Mouse (Mus musculus): Measurements from ENCODE around the gene Fen1. TPM values are rescaled to one million over a fixed set of nuclear protein-coding genes. Genes with fewer than 3 reads are reported as not detected.
A peak's percentile ranks its signal among the peaks of the same experiment; 100 is the strongest.

The Fen1 gene
- polyA plus RNA-seq, 1 experiment from 2014 or later = 24.2 TPM

- Histone ChIP-seq H3K9me3 (ENCODE audit: control insufficient read depth, low read length) (no peaks in the 10 kb centered on the region), H3K4me1 (replicated peaks; ENCODE audit: control insufficient read depth, insufficient read depth, low read length) (peaks cover 36% of the 10 kb centered on the region), H3K36me3 (replicated peaks; ENCODE audit: control insufficient read depth, insufficient read depth) (peaks cover 67% of the 10 kb centered on the region), H3K27me3 (ENCODE audit: control insufficient read depth, insufficient read depth, low read length) (no peaks in the 10 kb centered on the region), H3K27ac (no peak overlapping the region), H3K4me3 (replicated peaks; ENCODE audit: low read length) (no peak overlapping the region), H3K9ac (no peak overlapping the region), H3K4me2 (replicated peaks) (no peak overlapping the region)
- DNase-seq (ENCODE audit: low spot score) = no peak
- 94% methylated on average over 8 of the region's 8 CpGs for WGBS
- no peak for ATAC-seq (ENCODE audit: low FRiP score)
These were observed 17.4 kb downstream of the Fen1 start for GRCm38 (mm10) chr19:10186569-10186968.

- H3K36me3 ChIP-seq (replicated peaks; ENCODE audit: control insufficient read depth, insufficient read depth) = peaks cover 60% of the 10 kb centered on the region
These were observed 18.1 kb downstream of the Fen1 start for GRCm38 (mm10) chr19:10185876-10186275.

GRCm38 (mm10) chr19:10184096-10184495, 19.9 kb downstream of the Fen1 start:
- H3K36me3 ChIP-seq (replicated peaks; ENCODE audit: control insufficient read depth, insufficient read depth) = peaks cover 42% of the 10 kb centered on the region
- peak overlapping the region; percentile 80 for H3K4me3 ChIP-seq (replicated peaks; ENCODE audit: low read length)
- H3K27me3 ChIP-seq (ENCODE audit: control insufficient read depth, insufficient read depth, low read length) = no peaks in the 10 kb centered on the region
- DNase-seq (ENCODE audit: low spot score) (peak; percentile 52), ATAC-seq (ENCODE audit: low FRiP score) (no peak)
- H3K27ac ChIP-seq = peak overlapping the region; percentile 97
- WGBS = 3% methylated on average over 12 of the region's 12 CpGs
- H3K9ac ChIP-seq = peak overlapping the region; percentile 96
- peaks cover 36% of the 10 kb centered on the region for H3K4me1 ChIP-seq (replicated peaks; ENCODE audit: control insufficient read depth, insufficient read depth, low read length)
- H3K4me2 ChIP-seq (replicated peaks) = peak overlapping the region; percentile 83
- H3K9me3 ChIP-seq (ENCODE audit: control insufficient read depth, low read length) = no peaks in the 10 kb centered on the region

More at GRCm38 (mm10) chr19:10185876-10186275, 18.1 kb downstream of the Fen1 start:
- 93% methylated on average over 3 of the region's 3 CpGs for WGBS
- Histone ChIP-seq H3K4me3 (replicated peaks; ENCODE audit: low read length) (no peak overlapping the region), H3K4me2 (replicated peaks) (peak overlapping the region; percentile 83; the same call in 1 of the 2 replicates), H3K27ac (no peak overlapping the region), H3K27me3 (ENCODE audit: control insufficient read depth, insufficient read depth, low read length) (no peaks in the 10 kb centered on the region), H3K9ac (no peak overlapping the region), H3K9me3 (ENCODE audit: control insufficient read depth, low read length) (no peaks in the 10 kb centered on the region), H3K4me1 (replicated peaks; ENCODE audit: control insufficient read depth, insufficient read depth, low read length) (peaks cover 36% of the 10 kb centered on the region)
- DNase-seq (ENCODE audit: low spot score) (no peak), ATAC-seq (ENCODE audit: low FRiP score) (no peak)

- peak; percentile 78 for DNase-seq (ENCODE audit: low spot score)
- Histone ChIP-seq H3K27ac (peak overlapping the region; percentile 97), H3K36me3 (replicated peaks; ENCODE audit: control insufficient read depth, insufficient read depth) (peaks cover 35% of the 10 kb centered on the region), H3K9me3 (ENCODE audit: control insufficient read depth, low read length) (no peaks in the 10 kb centered on the region), H3K27me3 (ENCODE audit: control insufficient read depth, insufficient read depth, low read length) (no peaks in the 10 kb centered on the region), H3K9ac (peak overlapping the region; percentile 96), H3K4me1 (replicated peaks; ENCODE audit: control insufficient read depth, insufficient read depth, low read length) (peaks cover 36% of the 10 kb centered on the region), H3K4me2 (replicated peaks) (peak overlapping the region; percentile 83), H3K4me3 (replicated peaks; ENCODE audit: low read length) (peak overlapping the region; percentile 80)
- ATAC-seq (ENCODE audit: low FRiP score) = peak; percentile 73
- 2% methylated on average over 35 of the region's 35 CpGs for WGBS
These were observed 20.5 kb downstream of the Fen1 start for GRCm38 (mm10) chr19:10183299-10183983.

- H3K27me3 ChIP-seq (ENCODE audit: control insufficient read depth, insufficient read depth, low read length) = no peaks in the 10 kb centered on the region
- H3K4me3 ChIP-seq (replicated peaks; ENCODE audit: low read length) = peak within 1 kb of the TSS; percentile 80
- H3K36me3 ChIP-seq (replicated peaks; ENCODE audit: control insufficient read depth, insufficient read depth) = peaks cover 29% of the 10 kb centered on the region
- no peaks in the 10 kb centered on the region for H3K9me3 ChIP-seq (ENCODE audit: control insufficient read depth, low read length)
- peak within 1 kb of the TSS; percentile 97 for H3K27ac ChIP-seq
- peaks cover 32% of the 10 kb centered on the region for H3K4me1 ChIP-seq (replicated peaks; ENCODE audit: control insufficient read depth, insufficient read depth, low read length)
- under 1% methylated on average over 64 of the region's 70 CpGs for WGBS
- DNase-seq (ENCODE audit: low spot score) (peak; percentile 97), ATAC-seq (ENCODE audit: low FRiP score) (peak; percentile 95)
- H3K9ac ChIP-seq = peak within 1 kb of the TSS; percentile 96
- H3K4me2 ChIP-seq (replicated peaks) = peak within 1 kb of the TSS; percentile 83
These were observed 21.2 kb downstream of the Fen1 start, which contains the start of gene Fads1 for GRCm38 (mm10) chr19:10182670-10183298. Gene Fads1 (plus strand): TSS chr19:10182888.

- Histone ChIP-seq H3K9me3 (ENCODE audit: control insufficient read depth, low read length) (no peaks in the 10 kb centered on the region), H3K9ac (peak overlapping the region; percentile 96), H3K4me3 (replicated peaks; ENCODE audit: low read length) (peak overlapping the region; percentile 80), H3K4me2 (replicated peaks) (peak overlapping the region; percentile 83), H3K36me3 (replicated peaks; ENCODE audit: control insufficient read depth, insufficient read depth) (peaks cover 22% of the 10 kb centered on the region), H3K4me1 (replicated peaks; ENCODE audit: control insufficient read depth, insufficient read depth, low read length) (peaks cover 30% of the 10 kb centered on the region), H3K27ac (peak overlapping the region; percentile 97), H3K27me3 (ENCODE audit: control insufficient read depth, insufficient read depth, low read length) (no peaks in the 10 kb centered on the region)
- ATAC-seq (ENCODE audit: low FRiP score) (no peak), DNase-seq (ENCODE audit: low spot score) (no peak)
- WGBS = 34% methylated on average over 7 of the region's 7 CpGs
These were observed 21.8 kb downstream of the Fen1 start for GRCm38 (mm10) chr19:10182142-10182541.

- Histone ChIP-seq H3K36me3 (replicated peaks; ENCODE audit: control insufficient read depth, insufficient read depth) (peaks cover 13% of the 10 kb centered on the region), H3K27ac (no peak overlapping the region), H3K4me3 (replicated peaks; ENCODE audit: low read length) (no peak overlapping the region), H3K4me1 (replicated peaks; ENCODE audit: control insufficient read depth, insufficient read depth, low read length) (peaks cover 26% of the 10 kb centered on the region), H3K9ac (no peak overlapping the region), H3K4me2 (replicated peaks) (no peak overlapping the region), H3K9me3 (ENCODE audit: control insufficient read depth, low read length) (no peaks in the 10 kb centered on the region), H3K27me3 (ENCODE audit: control insufficient read depth, insufficient read depth, low read length) (no peaks in the 10 kb centered on the region)
- WGBS = 90% methylated on average over 7 of the region's 7 CpGs
- DNase-seq (ENCODE audit: low spot score) = no peak
- no peak for ATAC-seq (ENCODE audit: low FRiP score)
These were observed 22.7 kb downstream of the Fen1 start for GRCm38 (mm10) chr19:10181225-10181624.

- H3K4me1 ChIP-seq (replicated peaks; ENCODE audit: control insufficient read depth, insufficient read depth, low read length) = 0 out of 2 replicates have a peak, but pooled peaks cover under 1% of the 10 kb centered on the region
- H3K36me3 ChIP-seq (replicated peaks; ENCODE audit: control insufficient read depth, insufficient read depth) = no peaks in the 10 kb centered on the region
- H3K4me3 ChIP-seq (replicated peaks; ENCODE audit: low read length) = no peak overlapping the region
- no peaks in the 10 kb centered on the region for H3K27me3 ChIP-seq (ENCODE audit: control insufficient read depth, insufficient read depth, low read length)
- no peak for DNase-seq (ENCODE audit: low spot score)
- no peak overlapping the region for H3K27ac ChIP-seq
- no peak overlapping the region for H3K9ac ChIP-seq
- H3K4me2 ChIP-seq (replicated peaks) = no peak overlapping the region
- no peaks in the 10 kb centered on the region for H3K9me3 ChIP-seq (ENCODE audit: control insufficient read depth, low read length)
- WGBS = 58% methylated on average over 7 of the region's 7 CpGs
- no peak for ATAC-seq (ENCODE audit: low FRiP score)
These were observed 27.0 kb downstream of the Fen1 start for GRCm38 (mm10) chr19:10176941-10177372.

GRCm38 (mm10) chr19:10176477-10176876, 27.5 kb downstream of the Fen1 start:
- Histone ChIP-seq H3K4me1 (replicated peaks; ENCODE audit: control insufficient read depth, insufficient read depth, low read length) (no peaks in the 10 kb centered on the region), H3K27ac (no peak overlapping the region), H3K4me2 (replicated peaks) (no peak overlapping the region), H3K9ac (no peak overlapping the region), H3K4me3 (replicated peaks; ENCODE audit: low read length) (no peak overlapping the region), H3K27me3 (ENCODE audit: control insufficient read depth, insufficient read depth, low read length) (no peaks in the 10 kb centered on the region), H3K9me3 (ENCODE audit: control insufficient read depth, low read length) (no peaks in the 10 kb centered on the region), H3K36me3 (replicated peaks; ENCODE audit: control insufficient read depth, insufficient read depth) (no peaks in the 10 kb centered on the region)
- ATAC-seq (ENCODE audit: low FRiP score) (no peak), DNase-seq (ENCODE audit: low spot score) (no peak)
- WGBS = 52% methylated on average over 1 of the region's 1 CpGs
